In the genomic region with DNA sequence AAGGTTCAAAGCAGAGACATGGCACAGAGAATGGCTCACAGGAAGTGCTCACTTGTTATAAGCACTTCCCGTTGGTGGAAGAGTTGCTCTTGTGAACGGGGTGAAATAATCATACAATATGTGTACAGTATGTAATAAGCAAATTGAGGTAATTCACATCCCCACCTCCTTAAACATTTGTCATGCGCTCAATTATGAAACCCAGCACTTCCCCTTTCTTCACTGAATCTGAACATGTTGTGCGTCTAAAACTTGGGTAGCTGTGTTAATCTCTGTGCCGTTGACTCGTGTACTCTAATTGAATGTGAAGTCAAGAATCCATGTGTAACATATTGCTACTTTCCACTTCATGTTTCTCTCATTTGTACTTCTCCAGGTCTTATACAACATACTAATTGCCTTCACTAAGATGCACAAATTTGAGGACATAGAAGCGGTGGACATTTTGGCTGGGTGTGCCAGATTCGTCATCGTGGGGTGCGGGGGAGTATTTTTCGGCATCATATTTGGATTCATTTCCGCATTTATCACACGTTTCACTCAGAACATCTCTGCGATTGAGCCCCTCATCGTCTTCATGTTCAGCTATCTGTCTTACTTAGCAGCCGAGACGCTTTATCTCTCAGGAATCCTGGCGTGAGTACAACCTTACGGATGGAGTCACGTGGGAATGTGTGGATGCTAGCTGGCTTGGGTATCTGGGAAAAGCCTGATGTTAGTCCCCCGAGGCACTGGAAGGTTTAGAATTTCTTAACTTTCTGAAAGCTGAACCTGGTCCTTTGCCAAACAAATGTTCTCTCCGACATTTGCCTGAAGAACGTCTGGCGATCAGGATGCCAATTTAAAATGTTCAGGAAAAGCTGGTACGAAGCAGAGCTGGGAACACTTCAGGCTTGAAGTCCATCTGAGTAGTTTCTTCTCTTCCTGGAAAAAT, we compare ENCODE assay signal across 9 mouse cellular contexts. TPM values are rescaled to one million over a fixed set of nuclear protein-coding genes. Genes with fewer than 3 reads are reported as not detected.
DNase-seq lines count a peak whose midpoint lies in the region; ATAC-seq and TF ChIP-seq lines count a peak whose summit lies in the region.
"Had no signal": no experiment of that assay in that cellular context is flagged by ENCODE, and none has a peak within 500 bp of the region (broad histone marks: within the 10 kb centered on the region; RNA-seq: fewer than 3 reads in every experiment).

No protein-coding gene starts in this region.

- H3K27ac ChIP-seq in midbrain, postnatal 0 days (ENCODE audit: low read depth, low read length), result no peak overlapping the region
- H3K27ac ChIP-seq in midbrain, embryonic 10.5 days (replicated peaks), result no peak overlapping the region
- H3K27ac ChIP-seq: neural tube, embryonic 13.5 days had no signal

- no peaks in the 10 kb centered on the region for H3K4me1 ChIP-seq in midbrain, postnatal 0 days (ENCODE audit: insufficient read depth, low read length)
- no peaks in the 10 kb centered on the region for H3K4me1 ChIP-seq in midbrain, embryonic 10.5 days
- H3K4me1 ChIP-seq: neural tube, embryonic 13.5 days had no signal

- 89% methylated on average over 25 of the region's 25 CpGs for WGBS in midbrain, postnatal 0 days
- WGBS in midbrain, embryonic 10.5 days, result 93% methylated on average over 25 of the region's 25 CpGs

- no peaks in the 10 kb centered on the region for H3K36me3 ChIP-seq in midbrain, postnatal 0 days (ENCODE audit: insufficient read depth, low read length)
- no peaks in the 10 kb centered on the region for H3K36me3 ChIP-seq in midbrain, embryonic 10.5 days
- H3K36me3 ChIP-seq: neural tube, embryonic 13.5 days had no signal

- no peak for TF ChIP-seq CTCF in midbrain, postnatal 0 days (IDR thresholded peaks at IDR 0.05)

- H3K27me3 ChIP-seq in midbrain, postnatal 0 days (ENCODE audit: insufficient read depth, low read length), result no peaks in the 10 kb centered on the region
- H3K27me3 ChIP-seq in midbrain, embryonic 10.5 days (ENCODE audit: low read depth, poor library complexity, severe bottlenecking), result no peaks in the 10 kb centered on the region
- H3K27me3 ChIP-seq: neural tube, embryonic 13.5 days had no signal

- no peak for ATAC-seq in midbrain, postnatal 0 days (ENCODE audit: low FRiP score)

- no peaks in the 10 kb centered on the region for H3K9me3 ChIP-seq in midbrain, postnatal 0 days (ENCODE audit: low read length)
- no peaks in the 10 kb centered on the region for H3K9me3 ChIP-seq in midbrain, embryonic 10.5 days (replicated peaks)
- H3K9me3 ChIP-seq: neural tube, embryonic 13.5 days had no signal

- no peak overlapping the region for H3K4me3 ChIP-seq in midbrain, postnatal 0 days (ENCODE audit: low read depth, low read length)
- no peak overlapping the region for H3K4me3 ChIP-seq in midbrain, embryonic 10.5 days
- H3K4me3 ChIP-seq: neural tube, embryonic 13.5 days had no signal

- peak; percentile 4 for DNase-seq in midbrain, postnatal 0 days (ENCODE audit: low spot score)
- no peak for DNase-seq in midbrain, embryonic 10.5 days (ENCODE audit: low spot score)
- peak; percentile 46 to 68 for DNase-seq in frontal cortex, adult 2 months (ENCODE audit: extremely low spot score in 1 of 2, low spot score in 1 of 2)
- peak; percentile 50 to 64 for DNase-seq in layer of hippocampus, postnatal 36 days
- DNase-seq in ovary, postnatal 10 days (ENCODE audit: low spot score), result no peak
- DNase-seq in spleen, postnatal 10 days (ENCODE audit: low spot score in 2 of 2), result no peak
- no peak for DNase-seq in T-cell, adult 2 months (ENCODE audit: low spot score)
- DNase-seq: kidney, postnatal 4 days had no signal

- no peak overlapping the region for H3K9ac ChIP-seq in midbrain, postnatal 0 days (replicated peaks; ENCODE audit: low read length, poor library complexity, severe bottlenecking)
- H3K9ac ChIP-seq: neural tube, embryonic 13.5 days had no signal

- no peak overlapping the region for H3K4me2 ChIP-seq in midbrain, postnatal 0 days (ENCODE audit: low read depth, low read length, poor library complexity, severe bottlenecking)
- H3K4me2 ChIP-seq: neural tube, embryonic 13.5 days had no signal

RNA-seq across cellular contexts. Expression of a gene that starts 20.8 kb away (rescaled TPM):
- 0.05 and 0.24 TPM in 2 replicates for total RNA-seq in midbrain, postnatal 0 days (2014; rRNA removed)
- 0.12 TPM in 1 of 2 replicates, not detected in the other for polyA plus RNA-seq in midbrain, postnatal 0 days (2015; fragmentation: Nextera tagmentation; extraction: Ambion mirVana)
- not detected in 2 replicates for polyA plus RNA-seq in midbrain, embryonic 10.5 days (2016; fragmentation: Nextera tagmentation; extraction: Ambion mirVana)
- 2.3 and 3.4 TPM in 2 replicates for polyA plus RNA-seq in frontal cortex, adult 2 months (2012; rRNA removed)
- 10 to 100 TPM; 19.5 to 22.2 TPM for total RNA-seq in layer of hippocampus, postnatal 36 days (2021)

Comparison
In these comparisons a context has a peak if more than half of its experiments do, and no peak if none do; other contexts are left out.
1. DNase-seq: peak in midbrain, postnatal 0 days (single experiment), frontal cortex, adult 2 months (2 of 2) and layer of hippocampus, postnatal 36 days (2 of 2); none in midbrain, embryonic 10.5 days (single experiment), ovary, postnatal 10 days (single experiment), spleen, postnatal 10 days (0 of 2) and T-cell, adult 2 months (single experiment).